Mouse (Mus musculus): ENCODE measurements around the gene Clstn2. TPM values are rescaled to one million over a fixed set of nuclear protein-coding genes. Genes with fewer than 3 reads are reported as not detected.

The Clstn2 gene
- polyA plus RNA-seq, 1 experiment from 2014 or later, result 0.79 TPM

DNA sequence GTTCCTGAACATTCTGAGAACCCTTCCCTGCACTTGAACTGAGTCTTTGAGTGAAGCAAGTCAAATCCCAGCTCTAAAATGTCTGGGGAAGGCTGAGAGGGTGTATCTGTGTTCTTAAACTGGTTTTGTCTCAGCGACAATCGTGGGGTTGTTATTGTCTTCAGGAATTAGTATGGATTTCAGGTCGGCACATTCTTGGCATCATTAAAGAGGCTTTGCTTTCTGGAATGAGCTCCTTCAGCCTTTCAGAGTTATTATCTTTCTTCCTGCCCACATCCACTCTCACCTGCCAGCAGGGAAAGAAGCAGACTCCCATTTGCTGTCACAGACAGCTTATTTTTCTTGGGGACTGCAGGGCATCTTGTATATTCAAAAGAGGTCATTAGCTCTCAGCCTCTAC lies 398.1 kb downstream of the Clstn2 start:
- Histone ChIP-seq H3K27ac (no peak overlapping the region), H3K27me3 (ENCODE audit: low read depth, poor library complexity, severe bottlenecking) (no peaks in the 10 kb centered on the region), H3K9me3 (replicated peaks) (no peaks in the 10 kb centered on the region), H3K4me3 (no peak overlapping the region), H3K4me1 (no peaks in the 10 kb centered on the region), H3K36me3 (no peaks in the 10 kb centered on the region)
- DNase-seq (ENCODE audit: low spot score), result no peak
- 86% methylated on average over 3 of the region's 3 CpGs for WGBS

DNA sequence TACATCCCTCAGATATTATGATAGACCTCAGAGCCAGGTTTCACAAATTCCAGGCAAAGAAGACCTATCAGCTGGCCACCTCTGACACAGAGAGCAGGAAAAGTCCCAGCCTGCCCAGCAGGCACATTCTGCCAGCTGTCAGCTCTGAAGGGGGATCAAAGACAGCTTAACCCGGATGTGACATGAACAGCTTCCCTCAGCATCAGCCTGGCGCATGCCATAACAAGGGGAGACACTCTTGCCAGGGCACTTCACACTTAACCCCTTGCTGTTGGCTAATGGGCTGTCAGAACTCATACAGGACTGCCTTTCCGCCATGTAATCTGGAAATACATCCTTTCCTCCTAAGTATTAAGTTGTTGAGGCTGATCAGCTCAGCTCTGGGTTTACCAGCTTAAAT lies 403.8 kb downstream of the Clstn2 start:
- 43% methylated on average over 3 of the region's 3 CpGs for WGBS
- no peak for DNase-seq (ENCODE audit: low spot score)
- Histone ChIP-seq H3K4me3 (no peak overlapping the region), H3K27ac (no peak overlapping the region), H3K36me3 (no peaks in the 10 kb centered on the region), H3K9me3 (replicated peaks) (no peaks in the 10 kb centered on the region), H3K4me1 (no peaks in the 10 kb centered on the region), H3K27me3 (ENCODE audit: low read depth, poor library complexity, severe bottlenecking) (no peaks in the 10 kb centered on the region)

- Histone ChIP-seq H3K27me3 (ENCODE audit: low read depth, poor library complexity, severe bottlenecking) (no peaks in the 10 kb centered on the region), H3K27ac (no peak overlapping the region), H3K36me3 (no peaks in the 10 kb centered on the region), H3K4me1 (no peaks in the 10 kb centered on the region), H3K9me3 (replicated peaks) (no peaks in the 10 kb centered on the region), H3K4me3 (no peak overlapping the region)
- DNase-seq (ENCODE audit: low spot score), result no peak
- 86% methylated on average over 6 of the region's 6 CpGs for WGBS
These were observed 404.5 kb downstream of the Clstn2 start for GRCm38 (mm10) chr9:97628361-97628908.

GRCm38 (mm10) chr9:97627916-97628315 lies 405.1 kb downstream of the Clstn2 start:
- Histone ChIP-seq H3K4me1 (no peaks in the 10 kb centered on the region), H3K36me3 (no peaks in the 10 kb centered on the region), H3K27me3 (ENCODE audit: low read depth, poor library complexity, severe bottlenecking) (no peaks in the 10 kb centered on the region), H3K27ac (no peak overlapping the region), H3K9me3 (replicated peaks) (no peaks in the 10 kb centered on the region), H3K4me3 (no peak overlapping the region)
- WGBS, result 94% methylated on average over 3 of the region's 3 CpGs
- DNase-seq (ENCODE audit: low spot score), result no peak

- DNase-seq (ENCODE audit: low spot score), result no peak
- no peak overlapping the region for H3K27ac ChIP-seq
These were observed 422.4 kb downstream of the Clstn2 start for GRCm38 (mm10) chr9:97610566-97610965.

GRCm38 (mm10) chr9:97603729-97604128 lies 429.3 kb downstream of the Clstn2 start:
- Histone ChIP-seq H3K4me3 (no peak overlapping the region), H3K27ac (no peak overlapping the region), H3K9me3 (replicated peaks) (no peaks in the 10 kb centered on the region), H3K36me3 (no peaks in the 10 kb centered on the region), H3K27me3 (ENCODE audit: low read depth, poor library complexity, severe bottlenecking) (no peaks in the 10 kb centered on the region), H3K4me1 (peaks cover 4% of the 10 kb centered on the region; the same call in 1 of the 2 replicates)
- DNase-seq (ENCODE audit: low spot score), result no peak
- 84% methylated on average over 8 of the region's 8 CpGs for WGBS

More at GRCm38 (mm10) chr9:97610566-97610965, 422.4 kb downstream of the Clstn2 start:
- 91% methylated on average over 7 of the region's 7 CpGs for WGBS
- no peaks in the 10 kb centered on the region for H3K9me3 ChIP-seq (replicated peaks)
- no peak overlapping the region for H3K4me3 ChIP-seq
- no peaks in the 10 kb centered on the region for H3K36me3 ChIP-seq
- no peaks in the 10 kb centered on the region for H3K27me3 ChIP-seq (ENCODE audit: low read depth, poor library complexity, severe bottlenecking)
- H3K4me1 ChIP-seq, result no peaks in the 10 kb centered on the region

- no peak overlapping the region for H3K27ac ChIP-seq
- WGBS, result 72% methylated on average over 5 of the region's 5 CpGs
- peaks cover 4% of the 10 kb centered on the region; the same call in 1 of the 2 replicates for H3K4me1 ChIP-seq
- H3K36me3 ChIP-seq, result no peaks in the 10 kb centered on the region
- peak; percentile 28 for DNase-seq (ENCODE audit: low spot score)
- H3K27me3 ChIP-seq (ENCODE audit: low read depth, poor library complexity, severe bottlenecking), result no peaks in the 10 kb centered on the region
- H3K9me3 ChIP-seq (replicated peaks), result no peaks in the 10 kb centered on the region
- H3K4me3 ChIP-seq, result no peak overlapping the region
These were observed 430.5 kb downstream of the Clstn2 start for GRCm38 (mm10) chr9:97602476-97602875.

- Histone ChIP-seq H3K36me3 (no peaks in the 10 kb centered on the region), H3K9me3 (replicated peaks) (no peaks in the 10 kb centered on the region), H3K27ac (no peak overlapping the region), H3K27me3 (ENCODE audit: low read depth, poor library complexity, severe bottlenecking) (no peaks in the 10 kb centered on the region), H3K4me3 (no peak overlapping the region), H3K4me1 (peaks cover 4% of the 10 kb centered on the region; the same call in 1 of the 2 replicates)
- 91% methylated on average over 3 of the region's 3 CpGs for WGBS
- no peak for DNase-seq (ENCODE audit: low spot score)
These were observed 434.0 kb downstream of the Clstn2 start for GRCm38 (mm10) chr9:97599006-97599405.

DNA sequence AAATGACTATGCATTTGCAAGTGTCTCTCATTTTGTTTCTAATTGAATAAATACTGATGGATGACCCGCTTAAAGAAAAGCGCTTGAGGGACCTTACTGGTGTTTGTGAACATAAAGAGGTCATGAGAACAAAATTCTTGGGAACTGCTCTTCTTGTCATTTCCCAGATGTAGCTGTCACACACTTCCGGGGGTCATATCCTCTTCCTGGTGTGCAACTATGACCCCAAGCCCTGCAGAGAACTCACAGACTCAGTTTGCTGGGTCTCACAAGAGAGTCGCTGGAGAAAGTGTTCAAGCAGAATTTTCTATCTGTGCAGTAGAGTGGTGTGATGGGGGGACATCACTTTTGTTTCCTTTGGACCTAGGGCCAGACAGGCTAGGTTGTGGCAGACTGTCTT lies 442.3 kb downstream of the Clstn2 start:
- no peaks in the 10 kb centered on the region for H3K9me3 ChIP-seq (replicated peaks)
- 92% methylated on average over 4 of the region's 4 CpGs for WGBS
- H3K4me3 ChIP-seq, result no peak overlapping the region
- no peaks in the 10 kb centered on the region for H3K36me3 ChIP-seq
- H3K27me3 ChIP-seq (ENCODE audit: low read depth, poor library complexity, severe bottlenecking), result no peaks in the 10 kb centered on the region
- H3K4me1 ChIP-seq, result no peaks in the 10 kb centered on the region
- no peak overlapping the region for H3K27ac ChIP-seq
- DNase-seq (ENCODE audit: low spot score), result peak; percentile 12

DNA sequence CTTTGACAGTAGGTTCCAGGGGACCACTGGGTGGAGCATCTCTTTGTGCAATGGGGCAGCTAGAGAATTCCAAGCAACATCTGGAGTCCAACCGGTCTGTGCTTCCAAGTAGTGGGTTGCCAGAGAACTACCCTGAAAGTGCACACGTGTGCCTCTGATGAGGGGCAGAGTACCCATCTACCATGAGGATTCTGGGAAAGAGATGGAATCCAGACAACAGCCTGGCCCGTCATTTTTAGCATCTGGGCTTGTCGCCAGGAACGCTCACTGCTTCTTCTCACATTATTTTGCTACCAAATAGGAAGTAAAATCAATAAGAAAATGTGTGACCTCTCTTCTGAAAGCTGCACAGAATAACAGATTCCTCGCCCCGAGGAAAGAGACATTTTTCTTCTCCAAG lies 462.1 kb downstream of the Clstn2 start:
- Histone ChIP-seq H3K9me3 (replicated peaks) (no peaks in the 10 kb centered on the region), H3K36me3 (no peaks in the 10 kb centered on the region), H3K27me3 (ENCODE audit: low read depth, poor library complexity, severe bottlenecking) (no peaks in the 10 kb centered on the region), H3K27ac (no peak overlapping the region), H3K4me1 (0 out of 2 replicates have a peak, but pooled peaks cover 4% of the 10 kb centered on the region), H3K4me3 (no peak overlapping the region)
- WGBS, result 91% methylated on average over 7 of the region's 7 CpGs
- DNase-seq (ENCODE audit: low spot score), result no peak

DNA sequence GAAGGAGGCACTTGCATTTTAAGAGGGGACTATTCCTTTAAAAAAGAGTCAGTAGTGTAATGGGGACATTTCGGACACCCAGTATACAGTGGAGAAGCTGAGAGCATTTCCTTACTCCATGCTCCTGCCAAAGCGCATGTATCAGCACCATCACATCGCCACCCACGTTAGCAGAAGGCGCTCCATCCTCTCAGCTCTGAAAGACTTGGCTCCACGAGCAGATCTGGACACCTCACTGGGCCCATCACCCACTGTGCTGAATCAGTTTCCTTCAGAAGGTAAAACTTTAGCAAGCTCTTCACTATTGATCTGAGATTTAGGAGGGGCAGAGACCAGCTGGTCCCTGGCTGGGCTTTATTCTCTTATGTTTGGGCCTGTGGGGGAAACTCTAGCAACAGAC lies 469.9 kb downstream of the Clstn2 start:
- 89% methylated on average over 6 of the region's 6 CpGs for WGBS

DNA sequence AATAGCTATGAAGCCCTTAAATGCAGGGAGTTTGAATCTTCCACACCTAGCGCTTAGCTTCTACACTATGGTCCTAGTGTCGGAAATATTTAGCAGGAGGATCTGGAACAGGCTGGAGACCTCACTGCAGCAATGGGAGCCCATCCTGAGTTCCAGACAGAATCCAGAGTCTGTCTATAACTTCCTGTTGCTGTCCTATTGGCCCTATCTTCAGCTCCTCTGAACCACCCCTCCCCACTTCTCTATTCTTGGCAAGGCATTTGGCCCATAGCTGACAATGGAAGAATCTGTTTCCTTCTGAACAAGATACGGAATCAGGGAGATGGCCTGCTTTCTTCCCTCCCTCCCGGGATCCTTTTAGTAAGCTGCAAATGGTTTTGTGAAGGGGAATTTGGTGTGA lies 488.6 kb downstream of the Clstn2 start:
- 93% methylated on average over 4 of the region's 4 CpGs for whole genome bisulfite sequencing
- Histone ChIP-seq H3K9me3 (replicated peaks) (no peaks in the 10 kb centered on the region), H3K27ac (no peak overlapping the region), H3K4me3 (no peak overlapping the region), H3K27me3 (ENCODE audit: low read depth, poor library complexity, severe bottlenecking) (no peaks in the 10 kb centered on the region), H3K4me1 (no peaks in the 10 kb centered on the region), H3K36me3 (no peaks in the 10 kb centered on the region)
- DNase-seq (ENCODE audit: low spot score), result no peak

More for the DNA sequence above, 469.9 kb downstream of the Clstn2 start:
- Histone ChIP-seq H3K36me3 (no peaks in the 10 kb centered on the region), H3K9me3 (replicated peaks) (no peaks in the 10 kb centered on the region), H3K27ac (no peak overlapping the region), H3K27me3 (ENCODE audit: low read depth, poor library complexity, severe bottlenecking) (no peaks in the 10 kb centered on the region), H3K4me3 (no peak overlapping the region), H3K4me1 (peaks cover 10% of the 10 kb centered on the region)
- no peak for DNase-seq (ENCODE audit: low spot score)

DNA sequence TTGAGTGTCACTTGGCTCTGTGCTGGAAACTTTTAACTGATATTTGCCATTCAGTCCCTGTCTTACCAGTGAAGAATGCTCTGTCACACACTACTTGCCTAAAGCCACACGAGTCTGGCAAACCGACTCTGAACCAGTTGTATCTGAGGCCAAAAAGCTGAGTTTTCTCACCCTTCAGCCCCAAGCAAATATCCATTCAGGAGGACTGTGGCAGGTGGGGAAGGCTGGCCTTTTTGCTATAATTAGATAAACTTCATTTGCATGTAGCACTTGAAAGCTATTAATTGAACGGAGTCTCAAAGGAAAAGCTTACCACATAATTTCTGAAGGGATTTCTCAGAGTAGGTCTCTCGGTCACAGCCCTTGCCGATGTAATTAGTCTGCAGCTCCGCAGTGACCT lies 491.6 kb downstream of the Clstn2 start:
- Histone ChIP-seq H3K27ac (no peak overlapping the region), H3K4me3 (no peak overlapping the region), H3K36me3 (no peaks in the 10 kb centered on the region), H3K9me3 (replicated peaks) (no peaks in the 10 kb centered on the region), H3K4me1 (0 out of 2 replicates have a peak, but pooled peaks cover 6% of the 10 kb centered on the region), H3K27me3 (ENCODE audit: low read depth, poor library complexity, severe bottlenecking) (no peaks in the 10 kb centered on the region)
- DNase-seq (ENCODE audit: low spot score), result no peak
- 90% methylated on average over 6 of the region's 6 CpGs for WGBS
